Mouse (Mus musculus): ENCODE results near the gene Ffar2.

Ffar2 gene

GRCm38 (mm10) chr7:30769236-30769635, 54.3 kb downstream of the Ffar2 start:
- no peak for DNase-seq (ENCODE audit: low spot score)

All from embryo, embryonic 10.5 days (tissue).